Mouse (Mus musculus): Measurements from ENCODE around the gene Wdfy3.
A peak's percentile ranks its signal among the peaks of the same experiment; 100 is the strongest.
"Not testable (repeated sequence)": the region's sequence is repeated elsewhere in the genome, so short reads cannot be mapped to it uniquely, and the experiment has no call there.

Wdfy3 gene

GRCm38 (mm10) chr5:101882191-101882590 lies 187.5 kb downstream of the Wdfy3 start:
- no peak for DNase-seq (ENCODE audit: low spot score)

DNA sequence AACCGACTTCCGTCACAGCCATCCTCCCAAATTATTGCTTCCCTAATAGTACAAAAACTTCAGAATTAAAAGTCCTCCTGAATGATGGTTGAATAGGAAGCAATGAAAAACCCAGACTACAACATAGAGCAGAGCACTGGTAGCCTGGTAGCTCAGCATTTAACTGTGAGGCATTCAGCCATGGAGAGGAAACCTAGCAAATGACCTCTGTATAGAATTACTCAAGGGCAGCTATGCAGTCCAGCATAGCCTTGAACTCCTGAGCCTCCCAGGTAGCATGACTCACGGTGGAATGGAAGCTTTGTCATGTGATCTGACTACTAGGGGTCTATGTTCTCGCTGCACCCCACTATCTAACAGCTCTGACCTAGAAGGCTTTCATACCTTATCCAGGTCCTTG lies 189.8 kb downstream of the Wdfy3 start:
- no peak for DNase-seq (ENCODE audit: low spot score)

DNA sequence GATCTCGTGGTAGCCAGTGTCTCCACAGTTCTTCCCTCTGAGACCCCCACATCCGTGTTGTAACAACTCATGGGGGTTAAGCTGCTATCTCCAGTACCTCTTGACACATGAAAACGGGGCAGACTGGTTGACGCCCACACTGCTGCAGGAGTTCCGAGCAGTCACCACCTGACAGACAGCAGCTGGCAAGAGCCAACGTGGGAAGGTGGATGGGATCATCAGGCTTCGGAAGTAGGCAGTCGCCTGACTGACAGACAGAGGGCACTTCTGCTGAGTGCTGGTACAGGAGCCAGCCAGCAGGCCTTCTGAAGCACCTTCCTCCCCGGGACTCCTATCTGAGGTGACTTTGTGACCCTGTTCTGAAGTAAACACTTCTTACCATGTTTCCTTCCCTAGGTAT lies 191.3 kb downstream of the Wdfy3 start:
- DNase-seq (ENCODE audit: low spot score), result no peak

DNA sequence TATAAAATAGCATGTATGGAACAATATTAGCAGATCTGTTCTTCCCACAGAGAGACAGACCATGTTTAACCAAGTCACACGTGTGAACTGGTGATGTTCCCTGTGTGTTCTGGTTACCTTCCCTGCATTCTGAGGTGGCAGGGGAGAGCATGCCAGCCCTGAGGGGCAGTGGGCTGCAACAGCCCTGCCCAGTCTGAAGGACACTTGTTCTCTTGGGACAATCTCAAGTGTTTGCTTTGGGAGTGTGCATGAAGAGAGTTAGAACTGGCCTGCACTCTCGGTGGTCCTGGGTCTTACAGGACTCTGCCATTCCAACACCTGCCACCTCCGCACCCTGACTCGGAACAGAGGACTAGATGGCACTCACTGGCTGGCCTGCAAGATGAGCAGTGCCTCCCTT lies 193.5 kb downstream of the Wdfy3 start:
- no peak for DNase-seq (ENCODE audit: low spot score)

DNA sequence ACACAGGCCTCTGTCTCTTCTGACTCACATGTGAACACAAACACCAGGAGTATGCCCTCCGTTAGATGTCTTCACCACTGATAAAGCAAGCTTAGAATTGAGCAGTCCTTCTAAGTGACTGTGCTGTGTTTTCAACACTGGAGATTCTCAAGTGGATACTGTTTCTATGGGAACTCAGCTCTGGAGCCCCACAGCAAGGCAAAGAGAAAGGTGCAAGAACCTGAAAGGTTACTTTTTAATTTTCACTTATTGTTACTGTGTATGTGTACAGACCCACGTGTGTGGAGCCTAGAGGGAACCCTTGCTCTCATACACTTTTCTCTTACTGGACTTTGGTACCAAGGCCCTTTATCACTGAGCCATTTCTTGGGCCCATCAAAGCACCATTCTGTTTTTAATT lies 203.0 kb downstream of the Wdfy3 start:
- DNase-seq (ENCODE audit: low spot score), result no peak

DNA sequence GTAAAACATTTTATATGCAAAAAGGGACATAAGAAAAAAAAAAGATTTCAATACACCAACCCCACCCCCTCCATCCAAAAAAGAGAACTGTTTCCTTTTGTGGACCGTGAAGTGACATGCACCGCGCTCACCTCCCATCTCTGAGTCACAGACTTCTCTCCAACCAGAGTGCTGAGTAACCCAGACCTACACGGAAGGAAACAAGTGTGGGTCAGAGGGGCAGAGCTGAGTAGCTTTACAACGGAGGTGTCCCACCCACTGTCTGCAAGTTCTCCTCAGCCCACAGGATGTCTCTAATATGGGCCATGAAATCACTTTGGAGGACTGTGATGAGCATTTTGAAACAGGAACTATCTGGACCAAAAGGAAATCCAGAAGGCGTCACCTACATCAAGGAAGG lies 205.8 kb downstream of the Wdfy3 start:
- no peak for DNase-seq (ENCODE audit: low spot score)

GRCm38 (mm10) chr5:101862651-101863050 lies 207.1 kb downstream of the Wdfy3 start:
- no peak for DNase-seq (ENCODE audit: low spot score)

DNA sequence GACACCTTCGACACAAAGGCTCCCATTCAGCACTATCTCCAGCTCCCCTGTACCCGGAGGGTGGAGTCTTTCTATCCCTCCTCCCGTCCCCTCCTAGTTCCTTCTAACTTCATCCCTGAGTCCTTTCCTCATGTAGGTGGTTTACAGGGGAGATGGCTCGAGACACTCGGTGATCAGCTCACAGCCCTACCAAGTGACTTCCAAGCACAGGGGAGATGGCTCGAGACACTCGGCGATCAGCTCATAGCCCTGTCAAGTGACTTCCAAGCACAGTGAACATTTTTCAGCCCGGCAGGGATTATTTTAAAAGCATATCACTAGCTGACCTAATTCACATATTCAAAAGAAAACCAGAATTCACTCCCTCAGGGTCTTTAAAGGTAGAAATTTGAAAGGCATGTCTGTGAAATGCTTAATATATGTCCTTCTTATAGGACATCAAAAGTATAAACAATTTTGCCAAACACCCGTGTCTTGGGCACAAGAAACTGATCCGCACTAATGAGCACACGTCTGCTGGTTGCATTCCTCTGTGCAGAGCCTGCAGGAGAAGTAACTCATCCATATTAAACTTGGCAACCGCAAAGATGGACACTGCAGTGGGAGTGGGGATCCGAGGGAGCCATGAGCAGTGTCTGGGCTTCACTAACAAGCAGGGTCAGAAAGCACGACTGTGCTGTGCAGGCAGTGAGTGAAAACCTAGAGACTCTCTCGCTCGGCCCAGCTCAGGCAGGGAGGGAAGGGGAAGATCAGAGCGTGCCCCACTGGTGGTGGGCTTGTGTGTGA lies 207.7 kb downstream of the Wdfy3 start:
- DNase-seq (ENCODE audit: low spot score), result no peak

DNA sequence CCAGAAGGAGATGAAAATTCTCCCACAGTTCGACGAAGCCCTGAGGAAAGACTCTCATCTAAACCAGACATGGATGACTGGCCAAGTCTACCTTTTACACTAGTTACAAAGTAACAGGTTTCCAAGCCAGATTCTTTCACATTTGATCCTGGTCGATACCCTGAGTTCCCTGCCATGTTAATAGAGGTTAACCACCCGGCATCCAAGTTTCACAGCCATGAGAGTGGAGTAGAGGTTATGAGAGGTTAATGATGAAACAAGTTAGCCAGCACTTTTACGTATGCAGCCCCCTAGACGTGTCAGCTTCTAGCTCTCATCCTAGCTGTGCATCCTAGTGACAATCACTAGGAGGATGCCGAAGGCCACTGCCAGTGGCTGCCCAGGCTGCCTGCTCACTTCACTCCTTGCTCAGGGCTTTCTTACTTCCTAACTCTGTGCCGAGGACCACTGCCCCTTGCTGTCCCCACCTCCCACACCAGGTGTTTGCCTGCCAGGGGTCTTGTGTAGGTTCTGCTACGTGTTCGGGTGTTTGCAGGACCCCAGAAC lies 210.8 kb downstream of the Wdfy3 start:
- DNase-seq (ENCODE audit: low spot score), result no peak

GRCm38 (mm10) chr5:101855475-101855874 lies 214.2 kb downstream of the Wdfy3 start:
- no peak for DNase-seq (ENCODE audit: low spot score)

GRCm38 (mm10) chr5:101854667-101855066 lies 215.1 kb downstream of the Wdfy3 start:
- DNase-seq (ENCODE audit: low spot score), result peak; percentile 10

GRCm38 (mm10) chr5:101854100-101854499 lies 215.6 kb downstream of the Wdfy3 start:
- DNase-seq (ENCODE audit: low spot score), result no peak

DNA sequence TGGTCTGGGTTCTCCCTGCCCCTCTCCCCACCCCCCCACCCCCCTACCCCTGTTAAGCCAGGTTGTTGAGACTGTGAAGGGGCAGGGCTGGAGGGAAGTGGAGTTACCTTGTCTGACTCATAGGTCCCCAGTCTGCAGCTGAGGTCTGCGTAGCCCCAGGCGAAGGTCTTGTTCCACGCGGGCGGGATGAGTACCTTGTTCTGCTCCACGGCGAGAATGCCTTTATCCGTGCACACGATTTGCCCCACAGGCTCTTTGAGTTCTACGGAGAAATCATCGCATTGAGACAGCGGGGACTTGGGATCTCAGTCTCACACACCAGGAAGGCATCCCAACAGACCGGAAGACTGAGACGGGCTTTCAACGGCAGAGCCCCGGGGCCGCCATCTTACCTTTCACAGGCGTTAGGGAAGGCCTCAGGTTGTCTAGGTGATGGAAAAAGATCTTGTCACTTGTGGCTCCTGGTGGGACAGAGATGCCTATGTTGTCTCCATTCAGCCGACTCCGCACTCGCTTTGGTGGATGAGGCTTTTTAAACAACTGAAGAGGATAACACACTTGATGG lies 217.5 kb downstream of the Wdfy3 start:
- no peak for DNase-seq (ENCODE audit: low spot score)

- DNase-seq (ENCODE audit: low spot score), result no peak
Measured at GRCm38 (mm10) chr5:101851133-101851532, 218.6 kb downstream of the Wdfy3 start.

GRCm38 (mm10) chr5:101847762-101848161 lies 222.0 kb downstream of the Wdfy3 start:
- no peak for DNase-seq (ENCODE audit: low spot score)

- no peak for DNase-seq (ENCODE audit: low spot score)
Measured at GRCm38 (mm10) chr5:101847323-101847722, 222.4 kb downstream of the Wdfy3 start.

DNA sequence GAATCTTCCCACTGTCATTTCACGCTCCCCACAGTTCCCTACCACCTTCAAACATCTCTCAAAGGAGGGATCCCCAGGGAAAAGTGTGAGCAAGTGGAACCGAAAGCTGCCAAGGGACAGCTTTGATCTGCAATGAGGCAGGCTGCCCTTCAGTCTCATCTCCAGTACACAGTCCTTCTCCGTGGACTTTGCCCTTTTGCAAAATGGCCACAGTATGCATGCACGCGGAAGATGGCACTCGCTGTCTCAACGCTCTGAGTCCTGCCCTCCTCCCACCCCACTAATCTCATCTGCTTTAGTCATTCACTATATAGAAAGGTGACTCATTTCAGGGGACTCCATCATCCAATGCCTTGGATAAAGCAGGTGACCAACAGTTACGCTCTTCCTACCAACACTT lies 223.8 kb downstream of the Wdfy3 start:
- DNase-seq (ENCODE audit: low spot score), result no peak

DNA sequence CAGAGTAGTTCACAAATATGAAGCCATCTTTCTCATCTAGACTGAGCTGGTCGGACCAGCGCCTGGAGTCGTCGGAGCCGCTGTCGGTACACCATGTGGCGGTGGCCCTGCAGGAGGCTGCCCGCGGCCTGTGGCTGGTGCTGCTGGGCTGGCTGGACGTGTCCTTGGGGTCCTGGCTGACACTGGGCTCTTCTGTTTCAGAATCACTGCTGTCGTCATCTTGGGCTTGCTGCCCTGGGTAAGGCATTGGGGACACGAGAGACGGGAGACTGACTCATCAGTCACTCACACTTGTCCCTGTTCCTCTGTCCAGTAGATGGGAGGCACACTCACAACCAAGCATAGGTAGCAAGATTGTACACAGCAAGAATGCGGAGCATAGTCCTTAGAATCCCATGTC lies 224.7 kb downstream of the Wdfy3 start:
- no peak for DNase-seq (ENCODE audit: low spot score)

GRCm38 (mm10) chr5:101840476-101840875 lies 229.2 kb downstream of the Wdfy3 start:
- no peak for DNase-seq (ENCODE audit: low spot score)

- DNase-seq (ENCODE audit: low spot score), result not testable (repeated sequence)
Measured at GRCm38 (mm10) chr5:101837605-101838004, 232.1 kb downstream of the Wdfy3 start.

- no peak for DNase-seq (ENCODE audit: low spot score)
Measured at GRCm38 (mm10) chr5:101836221-101836620, 233.5 kb downstream of the Wdfy3 start.

GRCm38 (mm10) chr5:101833875-101834274 lies 235.8 kb downstream of the Wdfy3 start:
- DNase-seq (ENCODE audit: low spot score), result no peak

- no peak for DNase-seq (ENCODE audit: low spot score)
Measured at GRCm38 (mm10) chr5:101832991-101833390, 236.7 kb downstream of the Wdfy3 start.

GRCm38 (mm10) chr5:101832042-101832441 lies 237.7 kb downstream of the Wdfy3 start:
- DNase-seq (ENCODE audit: low spot score), result no peak
